Mouse (Mus musculus): Measurements from ENCODE around the gene Slc9a8.

The Slc9a8 gene

GRCm38 (mm10) chr2:167450647-167451046 lies 29.1 kb downstream of the Slc9a8 start:
- peak; percentile 43 for DNase-seq

DNA sequence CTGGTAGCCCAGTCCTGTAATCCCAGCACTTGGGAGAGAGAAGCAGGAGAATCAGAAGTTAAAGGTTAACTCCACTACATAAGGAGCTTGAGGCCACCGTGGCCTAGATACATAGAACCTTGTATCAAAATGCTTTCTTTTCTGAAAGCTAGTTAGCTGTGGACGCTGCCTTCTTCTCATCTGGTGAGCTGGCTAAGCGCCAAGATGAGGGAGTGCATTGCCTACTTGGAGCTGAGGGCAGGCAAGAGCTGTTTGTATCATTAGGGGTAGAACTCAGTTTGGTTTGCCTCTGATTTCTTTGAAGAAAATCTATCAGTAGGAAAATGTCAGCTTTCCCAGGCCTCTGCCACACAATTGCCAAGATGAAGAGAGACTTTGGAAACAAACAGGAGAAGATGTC lies 32.3 kb downstream of the Slc9a8 start:
- DNase-seq: peak; percentile 62

GRCm38 (mm10) chr2:167456361-167457020 lies 35.0 kb downstream of the Slc9a8 start:
- no peak for DNase-seq

- DNase-seq: no peak
Measured at GRCm38 (mm10) chr2:167457213-167457612, 35.7 kb downstream of the Slc9a8 start.

DNA sequence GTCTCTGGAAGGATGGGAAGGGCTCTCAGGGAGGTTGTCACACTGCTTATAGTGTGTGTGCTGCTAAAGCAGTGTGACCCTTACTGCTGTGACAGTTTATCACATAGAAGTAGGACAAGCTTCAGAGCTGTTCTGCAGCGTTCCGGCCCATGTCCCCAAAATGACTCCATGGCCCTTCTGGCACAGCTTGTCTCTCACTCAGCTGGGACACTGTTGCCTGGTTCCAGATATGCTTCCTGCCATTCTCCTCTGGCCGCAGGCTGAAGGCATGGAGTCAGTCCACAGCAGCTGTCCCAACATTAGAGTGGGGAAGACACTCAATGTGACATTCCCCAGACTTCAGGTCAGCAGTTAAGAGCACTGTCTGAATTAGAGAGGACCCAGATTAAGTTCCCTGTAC lies 37.0 kb downstream of the Slc9a8 start:
- DNase-seq: peak; percentile 53

GRCm38 (mm10) chr2:167459071-167459865 lies 37.8 kb downstream of the Slc9a8 start:
- no peak for DNase-seq

- DNase-seq: peak; percentile 87
Measured at GRCm38 (mm10) chr2:167462954-167463353, 41.4 kb downstream of the Slc9a8 start.

DNA sequence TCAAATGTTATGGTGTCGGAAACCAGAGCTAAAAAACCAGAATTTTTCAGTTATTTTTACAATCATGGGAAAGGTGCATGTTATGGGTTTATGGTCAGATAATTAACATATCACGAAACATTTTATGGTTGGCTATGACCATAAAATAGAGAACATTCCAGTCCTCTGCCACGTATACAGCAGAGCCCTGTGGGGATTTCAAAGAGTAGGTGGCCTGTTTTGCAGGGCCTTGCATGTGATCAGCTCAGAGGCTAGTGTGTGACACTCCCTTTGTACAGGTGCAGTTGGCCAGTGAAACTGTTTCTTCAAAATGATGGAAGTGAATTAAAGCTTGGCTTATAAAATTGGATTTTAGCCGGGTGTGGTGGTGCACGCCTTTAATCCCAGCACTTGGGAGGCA lies 42.3 kb downstream of the Slc9a8 start:
- DNase-seq: no peak

DNA sequence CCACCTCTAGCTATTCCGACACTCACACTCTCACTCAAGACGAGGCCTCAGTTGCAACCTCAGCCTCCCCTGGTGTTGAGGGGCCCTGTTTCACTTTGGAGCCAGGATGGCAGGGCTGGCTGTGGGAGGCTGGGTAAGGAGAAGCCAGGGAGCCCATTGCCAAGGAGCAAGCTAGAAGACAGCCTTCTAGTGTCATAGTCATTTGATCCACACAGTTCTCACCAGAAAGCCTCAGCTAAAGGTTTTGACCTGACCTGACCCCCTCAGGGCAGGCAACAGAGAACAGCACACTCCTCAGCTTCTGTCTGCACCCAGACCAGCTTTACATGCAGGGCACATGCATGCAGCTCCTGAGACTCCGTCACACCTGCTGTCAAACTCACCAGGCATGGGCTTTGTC lies 44.4 kb downstream of the Slc9a8 start:
- no peak for DNase-seq

- no peak for DNase-seq
Measured at GRCm38 (mm10) chr2:167467214-167467613, 45.7 kb downstream of the Slc9a8 start.

- no peak for DNase-seq
Measured at GRCm38 (mm10) chr2:167468444-167468843, 46.9 kb downstream of the Slc9a8 start.

GRCm38 (mm10) chr2:167470611-167471010 lies 49.1 kb downstream of the Slc9a8 start:
- DNase-seq: no peak

DNA sequence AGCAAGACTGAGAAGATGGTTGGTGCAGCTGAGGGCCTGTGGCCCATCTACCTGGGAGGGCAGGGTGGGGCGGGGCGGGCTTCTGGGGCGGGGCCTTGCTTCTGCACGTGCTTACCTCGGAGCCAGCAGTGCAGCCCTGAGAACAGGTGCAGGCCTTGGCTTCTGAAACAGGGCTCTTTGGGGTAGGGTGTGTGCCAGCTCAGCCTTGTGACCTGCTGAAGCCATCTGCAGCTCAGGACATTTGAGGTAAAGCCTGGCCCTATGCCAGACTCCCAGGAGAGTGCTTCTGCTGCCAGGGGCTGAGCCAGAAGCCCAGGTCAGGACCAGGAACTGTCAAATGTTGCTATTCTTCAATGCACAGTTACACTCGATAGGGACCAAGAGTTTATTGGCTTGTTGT lies 50.1 kb downstream of the Slc9a8 start:
- DNase-seq: no peak

DNA sequence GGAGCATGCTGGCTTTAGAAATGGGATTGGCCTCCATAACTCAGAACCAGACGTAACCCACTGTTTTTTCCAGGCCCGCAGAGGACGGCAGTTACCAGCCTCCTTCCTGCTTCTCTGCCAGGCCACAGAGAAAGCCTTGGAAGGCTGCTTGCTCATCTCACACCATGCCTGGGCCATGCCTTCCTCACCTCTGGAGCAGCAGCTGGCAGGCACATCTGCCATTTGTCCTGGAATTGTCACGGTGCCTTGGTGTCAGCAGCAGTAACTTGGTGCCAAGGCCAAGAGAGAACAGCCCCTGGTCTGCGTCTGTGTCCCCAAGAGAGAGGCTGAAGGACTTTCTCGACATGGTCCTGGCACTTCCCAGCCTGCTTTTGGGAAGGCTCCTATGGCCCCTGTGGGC lies 52.7 kb downstream of the Slc9a8 start:
- DNase-seq: no peak

DNA sequence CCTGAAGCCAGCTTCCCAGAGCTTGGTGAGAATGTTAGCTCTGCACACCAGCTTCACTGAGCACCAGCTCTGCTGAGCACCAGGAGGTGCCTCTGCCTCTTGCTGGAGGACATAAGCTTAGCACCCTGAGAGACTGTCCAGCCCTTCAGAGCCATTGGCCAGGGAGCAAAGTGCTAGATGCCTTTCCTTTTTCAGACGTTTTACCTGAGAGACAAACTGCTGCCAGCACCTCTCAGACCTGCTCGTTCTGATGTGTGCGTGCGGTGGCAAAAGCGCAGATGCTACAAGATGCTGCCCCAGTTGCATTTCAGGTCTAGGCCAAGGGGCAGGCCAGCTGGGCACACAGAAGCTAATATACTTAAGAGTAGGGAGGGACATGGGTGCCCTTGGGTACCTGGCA lies 54.1 kb downstream of the Slc9a8 start:
- DNase-seq: no peak

DNA sequence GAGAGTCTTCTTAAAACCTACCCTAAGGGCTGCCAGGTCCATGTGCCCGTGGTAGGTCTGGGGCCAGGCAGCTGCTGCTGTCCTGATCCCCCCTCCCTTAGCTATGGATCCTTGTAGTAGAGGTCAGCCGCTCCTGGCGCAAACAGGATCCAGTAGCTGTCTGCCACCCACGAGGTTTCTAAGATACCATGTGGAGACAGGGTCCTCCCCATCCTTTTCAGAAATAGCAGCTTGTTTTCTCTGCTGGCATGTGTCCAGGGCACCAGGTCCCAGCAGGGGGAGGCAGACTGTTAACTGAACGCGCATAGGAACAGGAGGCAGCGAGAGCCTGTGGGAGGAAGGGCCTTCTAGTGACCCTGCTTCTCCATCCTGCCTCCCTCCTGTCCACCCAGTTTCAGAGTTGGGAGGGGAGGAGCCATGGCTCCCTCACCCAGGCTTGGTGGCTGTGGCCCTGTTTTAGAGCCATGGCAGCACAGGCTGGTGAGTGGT lies 54.7 kb downstream of the Slc9a8 start:
- peak; percentile 84 for DNase-seq

DNA sequence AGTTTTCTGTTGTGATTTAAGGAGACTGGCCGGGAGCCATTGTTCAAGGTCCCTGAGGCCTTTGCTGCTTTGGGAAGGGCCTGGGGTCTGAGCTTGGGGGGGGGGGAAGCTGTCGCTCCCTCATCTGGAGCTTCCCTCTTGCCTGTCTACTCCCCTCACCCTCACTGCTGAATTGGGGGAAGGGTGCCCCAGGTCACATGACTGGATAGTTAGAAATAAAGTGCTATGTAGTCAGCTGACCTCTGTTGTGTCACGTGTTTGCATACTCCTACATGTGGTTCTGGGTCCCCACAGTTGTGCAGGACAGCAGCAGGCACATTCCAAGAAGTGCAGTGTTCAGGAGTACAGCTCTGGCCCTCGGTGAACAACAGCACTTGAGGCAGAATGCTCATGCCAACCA lies 55.2 kb downstream of the Slc9a8 start:
- DNase-seq: peak; percentile 51

DNA sequence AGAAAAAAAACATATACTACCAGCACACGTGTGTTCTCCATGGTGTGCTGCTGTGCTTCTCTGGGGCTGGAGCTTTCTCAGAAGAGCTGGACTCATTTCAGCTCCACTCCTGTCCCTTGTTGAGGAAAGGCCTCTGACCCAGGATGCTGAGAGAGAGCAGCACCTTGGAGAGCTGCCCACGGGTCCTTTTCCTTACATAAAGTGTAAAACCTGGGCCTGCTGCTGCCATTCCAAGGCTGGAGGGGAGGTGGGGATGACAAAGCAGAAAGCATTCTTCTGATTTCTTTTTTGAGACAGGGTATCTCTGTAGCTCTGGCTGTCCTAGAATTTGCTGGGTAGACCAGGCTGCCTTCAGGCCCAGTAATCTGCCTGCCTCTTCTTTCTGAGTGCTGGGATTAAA lies 56.6 kb downstream of the Slc9a8 start:
- peak; percentile 55 for DNase-seq

DNA sequence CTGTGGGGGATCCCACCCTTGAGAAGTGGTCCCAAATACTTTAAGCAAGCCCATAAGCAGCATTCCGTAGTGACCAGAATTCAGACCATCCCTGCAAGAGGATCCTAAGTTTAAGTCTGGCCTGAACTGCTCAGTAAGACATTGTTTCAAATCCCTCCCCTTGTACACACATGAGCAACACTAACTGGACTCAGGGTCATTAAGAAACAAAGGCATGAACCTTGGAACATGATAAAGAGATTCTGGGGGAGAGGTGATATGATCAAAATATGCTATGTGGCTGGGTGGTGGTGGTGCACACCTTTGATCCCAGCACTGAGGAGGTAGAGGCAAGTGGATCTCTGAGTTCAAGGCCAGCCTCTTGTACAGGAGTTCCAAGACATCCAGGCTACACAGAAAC lies 58.0 kb downstream of the Slc9a8 start:
- DNase-seq: no peak

GRCm38 (mm10) chr2:167482681-167483080 lies 61.2 kb downstream of the Slc9a8 start:
- DNase-seq: no peak

- DNase-seq: peak; percentile 47
Measured at GRCm38 (mm10) chr2:167483081-167483826, 61.7 kb downstream of the Slc9a8 start.

- no peak for DNase-seq
Measured at GRCm38 (mm10) chr2:167483827-167484410, 62.4 kb downstream of the Slc9a8 start.

DNA sequence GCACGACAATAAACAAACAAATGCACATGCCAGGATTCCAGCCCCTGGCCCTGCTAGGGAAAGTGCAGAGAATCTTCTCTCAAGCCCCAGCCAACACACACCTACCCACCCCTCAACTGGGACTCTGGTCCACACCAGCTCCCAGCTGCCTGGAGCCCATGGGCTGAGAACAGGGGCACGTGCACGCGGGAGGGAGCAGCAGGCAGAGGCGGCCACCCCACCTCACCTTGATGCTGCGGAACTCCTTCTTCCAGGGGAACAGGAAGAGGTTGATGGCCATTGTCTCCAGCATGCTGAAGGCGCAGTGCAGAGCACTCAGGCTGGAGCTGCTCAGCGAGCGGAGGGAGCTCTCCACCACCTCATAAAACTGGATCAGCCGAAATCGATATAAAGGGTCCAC lies 63.4 kb downstream of the Slc9a8 start:
- DNase-seq: no peak
